Mouse (Mus musculus) bone marrow macrophage, adult 2 months (primary cell): Measurements from ENCODE around the gene Sdf4.

Source experiments
- CTCF ChIP-seq: IDR thresholded peaks from 2 replicates; pipeline ENCODE4 v1.5.1; 2012; ENCODE audit warnings: low read depth, mild to moderate bottlenecking, low read length, moderate library complexity
- POLR2A ChIP-seq: IDR thresholded peaks from 2 replicates; pipeline ENCODE4 v1.6.1; 2012; ENCODE audit warnings: mild to moderate bottlenecking, low read depth, low read length, borderline replicate concordance

DNA sequence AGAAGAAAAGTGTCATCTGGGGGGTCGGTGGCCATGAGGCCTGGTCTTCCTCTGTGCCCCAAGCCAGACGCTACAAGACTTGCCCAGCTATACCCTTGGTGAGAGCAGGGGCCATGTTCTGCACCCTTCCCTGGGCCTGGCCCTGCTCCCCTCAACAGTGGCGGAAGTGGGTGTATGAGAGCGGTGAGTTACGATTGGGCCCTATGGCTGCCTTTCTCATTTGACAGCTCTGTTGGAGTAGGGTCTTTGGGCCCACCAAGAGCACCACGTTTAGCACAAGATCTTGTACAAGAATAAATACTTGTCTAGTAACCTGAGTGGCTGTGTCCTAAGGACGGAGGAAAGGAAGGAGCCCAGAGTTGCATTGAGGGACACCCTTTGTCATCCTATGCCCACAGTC, 35.9 kb downstream of the Sdf4 start:
- TF ChIP-seq CTCF (no peak), POLR2A (no peak)
